Mouse (Mus musculus): Measurements from ENCODE around the gene Iffo1.

DNA sequence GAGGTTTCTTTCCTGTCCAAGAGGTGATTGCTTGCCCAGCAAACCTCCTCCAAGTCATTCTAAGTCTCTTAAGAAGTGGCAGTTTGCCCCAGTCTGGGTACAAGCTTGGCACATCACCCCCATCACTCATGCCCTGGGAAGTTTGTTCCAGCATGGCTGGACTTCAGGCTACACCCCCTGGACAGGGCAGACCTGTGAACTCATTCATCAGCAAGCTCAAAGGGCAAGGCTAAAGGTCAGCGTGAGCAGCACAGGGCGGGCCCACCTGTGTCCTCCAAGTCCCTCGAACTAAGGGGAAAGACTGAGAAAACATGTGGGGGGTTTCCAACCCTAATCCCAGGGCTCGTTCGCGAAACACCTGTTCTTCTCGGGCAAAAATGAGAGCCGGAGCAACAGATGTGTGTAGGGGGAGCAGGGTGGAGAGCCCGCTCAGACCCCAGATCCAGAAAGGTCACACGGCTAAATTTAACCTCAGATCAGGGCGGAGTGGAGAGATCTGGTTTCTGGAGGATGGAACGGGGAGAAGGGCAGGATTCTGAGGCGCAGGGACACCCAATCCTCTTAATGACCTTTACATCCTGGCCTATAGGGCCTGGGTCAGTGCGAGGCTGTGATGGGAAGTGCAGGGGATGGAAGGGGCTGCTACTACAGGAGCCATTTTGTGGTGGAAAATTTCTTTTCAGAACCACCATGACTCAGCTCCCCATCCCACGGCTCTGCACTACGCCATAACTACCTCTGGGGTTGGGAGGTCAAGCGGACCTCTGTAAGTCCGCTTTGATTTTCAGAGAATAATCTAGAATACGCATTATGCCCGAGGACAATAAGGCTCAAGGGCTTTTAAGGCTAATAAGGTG lies 19.0 kb downstream of the Iffo1 start:
- TF ChIP-seq KAT2A (conservative IDR thresholded peaks at IDR 0.05; ENCODE audit: low read depth, low read length) (no peak), ZMIZ1 (IDR thresholded peaks at IDR 0.05; ENCODE audit: low read depth, low read length) (no peak), MAZ (IDR thresholded peaks at IDR 0.05; ENCODE audit: low read depth, low read length) (no peak), SIN3A (IDR thresholded peaks at IDR 0.05; ENCODE audit: low read length) (no peak)

Data from MEL (cell line).